Mouse (Mus musculus) thymus, adult 2 months (tissue): ENCODE data around the gene Mdh1. TPM values are rescaled to one million over a fixed set of nuclear protein-coding genes. Genes with fewer than 3 reads are reported as not detected.
"Not testable (repeated sequence)": the region's sequence is repeated elsewhere in the genome, so short reads cannot be mapped to it uniquely, and the experiment has no call there.

ENCODE experiments used
- DNase-seq: peaks from one replicate; pipeline ENCODE4 v3.0.0; 2021
- H3K27ac ChIP-seq: fragments of 200-500 bp; 2 replicates; pipeline ENCODE4 v1.5.1; 2012; ENCODE audit warnings: low read length, control low read depth; ENCODE audit not compliant: control insufficient read depth, insufficient read depth
- H3K27me3 ChIP-seq: fragments of 200-500 bp; 2 replicates; pipeline ENCODE4 v1.6.1; 2012; ENCODE audit warnings: mild to moderate bottlenecking, low read length, moderate library complexity, mixed read lengths; ENCODE audit not compliant: control insufficient read depth, insufficient read depth
- H3K36me3 ChIP-seq: fragments of 200-500 bp; 2 replicates; pipeline ENCODE4 v1.6.1; 2012; ENCODE audit warnings: mild to moderate bottlenecking, low read length, moderate library complexity; ENCODE audit not compliant: control insufficient read depth, insufficient read depth
- H3K4me1 ChIP-seq: fragments of 200-500 bp; replicated peaks from 2 replicates; pipeline ENCODE4 v1.6.1; 2012; ENCODE audit warnings: low read length; ENCODE audit not compliant: control insufficient read depth, insufficient read depth
- H3K4me3 ChIP-seq: fragments of 200-500 bp; 2 replicates; pipeline ENCODE4 v1.5.1; 2012; ENCODE audit warnings: mild to moderate bottlenecking, low read length, control low read depth, moderate library complexity; ENCODE audit not compliant: control insufficient read depth, insufficient read depth
- CTCF ChIP-seq: fragments of 200-500 bp; IDR thresholded peaks from 2 replicates; pipeline ENCODE4 v1.5.1; 2012; ENCODE audit warnings: mild to moderate bottlenecking, control low read depth, low read length, moderate library complexity, borderline replicate concordance; ENCODE audit not compliant: control insufficient read depth, poor library complexity, insufficient read depth; ENCODE audit errors: extremely low read depth
- POLR2A ChIP-seq: fragments of 200-500 bp; IDR thresholded peaks from 2 replicates; pipeline ENCODE4 v1.6.1; 2012; ENCODE audit warnings: mild to moderate bottlenecking, low read length, control low read depth, moderate library complexity; ENCODE audit not compliant: control insufficient read depth, poor library complexity, insufficient read depth; ENCODE audit errors: extremely low read depth
- WGBS: fragments of 180-500 bp; shearing (Covaris S2); methylation state at CpG from one replicate; pipeline ENCODE4 v1.1.7; 2018; 5-methylcytosine and 5-hydroxymethylcytosine counted together
- polyA plus RNA-seq: library from polyadenylated mRNA; depleted of rRNA; stranded (reverse); fragments of >200 nt; gene quantifications from 2 replicates; pipeline ENCODE4 v1.2.3, GENCODE M21; 2012; rRNA removed

Gene Mdh1
- polyA plus RNA-seq, 1 experiment, result 191 TPM

GRCm38 (mm10) chr11:21528676-21529394 is 43.3 kb downstream of the Mdh1 start:
- no peak for DNase-seq
- Histone ChIP-seq H3K4me1 (no peaks in the 10 kb centered on the region), H3K27me3 (no peaks in the 10 kb centered on the region), H3K36me3 (no peaks in the 10 kb centered on the region), H3K27ac (no peak overlapping the region), H3K4me3 (no peak overlapping the region)
- TF ChIP-seq CTCF (no peak), POLR2A (no peak)
- 93% methylated on average over 2 of the region's 2 CpGs for WGBS

GRCm38 (mm10) chr11:21517726-21518125 is 54.4 kb downstream of the Mdh1 start:
- 96% methylated on average over 9 of the region's 9 CpGs for WGBS

GRCm38 (mm10) chr11:21516396-21516795 is 55.8 kb downstream of the Mdh1 start:
- DNase-seq, H3K27ac ChIP-seq, H3K4me3 ChIP-seq, H3K27me3 ChIP-seq, H3K4me1 ChIP-seq, H3K36me3 ChIP-seq: not testable (repeated sequence)
- 100% methylated on average over 1 of the region's 1 CpGs for WGBS

More at GRCm38 (mm10) chr11:21517726-21518125, 54.4 kb downstream of the Mdh1 start:
- no peak for DNase-seq
- no peaks in the 10 kb centered on the region for H3K27me3 ChIP-seq
- H3K27ac ChIP-seq, result no peak overlapping the region
- H3K36me3 ChIP-seq, result no peaks in the 10 kb centered on the region
- H3K4me3 ChIP-seq, result no peak overlapping the region
- no peak for TF ChIP-seq CTCF
- no peak for TF ChIP-seq POLR2A
- H3K4me1 ChIP-seq, result no peaks in the 10 kb centered on the region

GRCm38 (mm10) chr11:21510577-21510976 is 61.6 kb downstream of the Mdh1 start:
- not testable (repeated sequence) for H3K4me1 ChIP-seq, H3K27ac ChIP-seq, H3K36me3 ChIP-seq, H3K4me3 ChIP-seq, DNase-seq, H3K27me3 ChIP-seq
- WGBS, result 91% methylated on average over 1 of the region's 1 CpGs

- H3K27ac ChIP-seq, H3K4me3 ChIP-seq, H3K27me3 ChIP-seq, H3K4me1 ChIP-seq, H3K36me3 ChIP-seq, DNase-seq: not testable (repeated sequence)
- 10% methylated on average over 1 of the region's 1 CpGs for WGBS
Measured at GRCm38 (mm10) chr11:21508713-21509112, 63.5 kb downstream of the Mdh1 start.

- not testable (repeated sequence) for H3K4me1 ChIP-seq, H3K27ac ChIP-seq, H3K4me3 ChIP-seq, H3K27me3 ChIP-seq, H3K36me3 ChIP-seq, DNase-seq
- 25% methylated on average over 5 of the region's 5 CpGs for WGBS
Measured at GRCm38 (mm10) chr11:21507073-21507472, 65.1 kb downstream of the Mdh1 start.

Other genes with a start within 250 kb of the Mdh1 start
- gene Ugp2, start 201.2 kb downstream of the Mdh1 start, polyA plus RNA-seq, result 3.7 TPM in 2 replicates
- 2.7 and 4.0 TPM in 2 replicates for gene Wdpcp, start 132 bp downstream of the Mdh1 start, polyA plus RNA-seq